Mouse (Mus musculus) urinary bladder, postnatal 25 days (tissue): ENCODE results near the gene Col5a1.

Source experiments
- DNase-seq: peaks from one replicate; pipeline ENCODE4 v3.0.0; 2022; ENCODE audit warnings: low spot score

The Col5a1 gene

GRCm38 (mm10) chr2:27885456-27886147 is 623 bp upstream of the Col5a1 start:
- no peak for DNase-seq

GRCm38 (mm10) chr2:27886608-27887460 is 609 bp downstream of the Col5a1 start:
- peak; percentile 26 for DNase-seq

- no peak for DNase-seq
Observed at GRCm38 (mm10) chr2:27887461-27888264, 1.4 kb downstream of the Col5a1 start.

GRCm38 (mm10) chr2:27888603-27889545 is 2.6 kb downstream of the Col5a1 start:
- peak; percentile 33 for DNase-seq

GRCm38 (mm10) chr2:27891922-27892541 is 5.8 kb downstream of the Col5a1 start:
- DNase-seq: no peak

GRCm38 (mm10) chr2:27893015-27893414 is 6.8 kb downstream of the Col5a1 start:
- no peak for DNase-seq

- DNase-seq: no peak
Observed at GRCm38 (mm10) chr2:27894986-27895385, 8.8 kb downstream of the Col5a1 start.

GRCm38 (mm10) chr2:27895648-27896047 is 9.4 kb downstream of the Col5a1 start:
- DNase-seq: no peak

GRCm38 (mm10) chr2:27897161-27897560 is 10.9 kb downstream of the Col5a1 start:
- no peak for DNase-seq

GRCm38 (mm10) chr2:27899894-27900293 is 13.7 kb downstream of the Col5a1 start:
- peak; percentile 38 for DNase-seq

- no peak for DNase-seq
Observed at GRCm38 (mm10) chr2:27901076-27901475, 14.9 kb downstream of the Col5a1 start.

GRCm38 (mm10) chr2:27901525-27902245 is 15.5 kb downstream of the Col5a1 start:
- no peak for DNase-seq

- DNase-seq: no peak
Observed at GRCm38 (mm10) chr2:27902318-27902717, 16.1 kb downstream of the Col5a1 start.

- no peak for DNase-seq
Observed at GRCm38 (mm10) chr2:27905411-27905810, 19.2 kb downstream of the Col5a1 start.

GRCm38 (mm10) chr2:27910501-27910900 is 24.3 kb downstream of the Col5a1 start:
- no peak for DNase-seq

- no peak for DNase-seq
Observed at GRCm38 (mm10) chr2:27912546-27913275, 26.5 kb downstream of the Col5a1 start.

- DNase-seq: no peak
Observed at GRCm38 (mm10) chr2:27915726-27916125, 29.5 kb downstream of the Col5a1 start.

GRCm38 (mm10) chr2:27916316-27916715 is 30.1 kb downstream of the Col5a1 start:
- DNase-seq: no peak

- DNase-seq: no peak
Observed at GRCm38 (mm10) chr2:27917177-27917576, 31.0 kb downstream of the Col5a1 start.
